24 mouse cellular contexts compared by ENCODE assay signal in the genomic region with DNA sequence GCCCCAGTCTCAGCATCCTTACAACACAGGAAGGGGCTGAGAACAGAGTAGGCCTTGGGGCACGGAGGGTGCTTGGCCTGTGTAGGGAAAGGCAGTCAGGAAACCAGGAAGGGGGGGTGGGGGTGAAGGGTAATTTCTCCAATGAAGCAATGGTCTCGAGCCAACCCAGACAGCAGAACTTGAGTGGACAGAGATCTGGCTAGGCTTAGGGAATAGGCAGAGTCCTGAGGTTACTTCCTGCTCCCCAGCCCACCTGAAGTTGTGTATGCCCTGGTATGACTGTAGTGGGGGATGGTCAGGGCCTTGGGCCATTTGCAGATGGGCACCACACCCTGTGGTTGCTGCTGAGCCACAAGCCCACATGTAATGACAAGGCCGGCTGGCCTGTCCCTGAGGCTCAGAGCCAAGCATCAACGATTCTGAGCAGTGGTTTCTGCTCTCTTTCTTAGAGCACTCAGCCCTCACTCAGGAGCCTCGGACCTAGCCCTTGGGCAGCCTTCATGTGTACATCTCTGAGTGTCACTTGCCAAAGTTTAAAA. TPM values are rescaled to one million over a fixed set of nuclear protein-coding genes. Genes with fewer than 3 reads are reported as not detected.
DNase-seq lines count a peak whose midpoint lies in the region; ATAC-seq and TF ChIP-seq lines count a peak whose summit lies in the region.
"Had no signal": no experiment of that assay in that cellular context is flagged by ENCODE, and none has a peak within 500 bp of the region (broad histone marks: within the 10 kb centered on the region; RNA-seq: fewer than 3 reads in every experiment).

No protein-coding gene starts in this region.

- no peak overlapping the region for H3K9ac ChIP-seq in midbrain, embryonic 14.5 days (replicated peaks; ENCODE audit: low read length)
- H3K9ac ChIP-seq in intestine, postnatal 0 days (ENCODE audit: low read depth, low read length): no peak overlapping the region
- H3K9ac ChIP-seq: limb, embryonic 12.5 days; liver, embryonic 15.5 days; midbrain, embryonic 13.5 days; neural tube, embryonic 15.5 days had no signal

- no peaks in the 10 kb centered on the region for H3K9me3 ChIP-seq in embryonic facial prominence, embryonic 10.5 days
- no peaks in the 10 kb centered on the region for H3K9me3 ChIP-seq in limb, embryonic 10.5 days (replicated peaks)
- H3K9me3 ChIP-seq in midbrain, embryonic 14.5 days (ENCODE audit: control insufficient read depth, low read length): no peaks in the 10 kb centered on the region
- H3K9me3 ChIP-seq in intestine, postnatal 0 days (ENCODE audit: control insufficient read depth): no peaks in the 10 kb centered on the region
- H3K9me3 ChIP-seq: limb, embryonic 12.5 days; liver, embryonic 15.5 days; midbrain, embryonic 13.5 days; neural tube, embryonic 15.5 days had no signal

- 66% methylated on average over 5 of the region's 5 CpGs for WGBS in embryonic facial prominence, embryonic 10.5 days
- 78% methylated on average over 5 of the region's 5 CpGs for WGBS in limb, embryonic 10.5 days
- WGBS in midbrain, embryonic 14.5 days: 75% methylated on average over 5 of the region's 5 CpGs
- 74% methylated on average over 5 of the region's 5 CpGs for WGBS in intestine, postnatal 0 days

- no peaks in the 10 kb centered on the region for H3K27me3 ChIP-seq in embryonic facial prominence, embryonic 10.5 days (replicated peaks; ENCODE audit: low read depth, poor library complexity, severe bottlenecking)
- no peaks in the 10 kb centered on the region for H3K27me3 ChIP-seq in limb, embryonic 10.5 days (ENCODE audit: low read depth, poor library complexity, severe bottlenecking)
- H3K27me3 ChIP-seq in midbrain, embryonic 14.5 days (ENCODE audit: control insufficient read depth, insufficient read depth, low read length): no peaks in the 10 kb centered on the region
- no peaks in the 10 kb centered on the region for H3K27me3 ChIP-seq in intestine, postnatal 0 days (replicated peaks; ENCODE audit: control insufficient read depth, insufficient read depth, low read length)
- H3K27me3 ChIP-seq: limb, embryonic 12.5 days; liver, embryonic 15.5 days; midbrain, embryonic 13.5 days; neural tube, embryonic 15.5 days had no signal

- no peak overlapping the region for H3K4me2 ChIP-seq in midbrain, embryonic 14.5 days (ENCODE audit: low read length)
- H3K4me2 ChIP-seq in intestine, postnatal 0 days (replicated peaks; ENCODE audit: low read depth): no peak overlapping the region
- H3K4me2 ChIP-seq: heart, embryonic 11.5 days; limb, embryonic 12.5 days; liver, embryonic 15.5 days; midbrain, embryonic 13.5 days; neural tube, embryonic 15.5 days had no signal

- no peak overlapping the region for H3K4me3 ChIP-seq in embryonic facial prominence, embryonic 10.5 days
- H3K4me3 ChIP-seq in limb, embryonic 10.5 days: no peak overlapping the region
- H3K4me3 ChIP-seq in midbrain, embryonic 14.5 days (replicated peaks; ENCODE audit: low read depth, low read length): no peak overlapping the region
- H3K4me3 ChIP-seq in intestine, postnatal 0 days (ENCODE audit: low read depth, low read length): no peak overlapping the region
- H3K4me3 ChIP-seq: layer of hippocampus, adult 2 months; limb, embryonic 12.5 days; liver, embryonic 15.5 days; megakaryocyte, embryonic 14.5 days; midbrain, embryonic 13.5 days; neural tube, embryonic 15.5 days had no signal

- DNase-seq in 3134 (ENCODE audit: extremely low read depth, insufficient read length, low spot score): peak; percentile 83
- no peak for DNase-seq in embryonic facial prominence, embryonic 10.5 days (ENCODE audit: low spot score)
- no peak for DNase-seq in limb, embryonic 10.5 days (ENCODE audit: low spot score)
- no peak for DNase-seq in midbrain, embryonic 14.5 days
- no peak for DNase-seq in B cell, adult 2 months
- DNase-seq: adrenal gland, postnatal 14 days; cerebellum, adult 2 months; cerebellum, postnatal 25 days; kidney, postnatal 25 days; right cerebral cortex, adult 18-20 months; thymus, adult 2 months; thymus, postnatal 4 days had no signal

- peaks cover 17% of the 10 kb centered on the region for H3K4me1 ChIP-seq in embryonic facial prominence, embryonic 10.5 days
- peaks cover 17% of the 10 kb centered on the region for H3K4me1 ChIP-seq in limb, embryonic 10.5 days
- H3K4me1 ChIP-seq in midbrain, embryonic 14.5 days (ENCODE audit: control insufficient read depth, insufficient read depth, low read length): no peaks in the 10 kb centered on the region
- no peaks in the 10 kb centered on the region for H3K4me1 ChIP-seq in intestine, postnatal 0 days (replicated peaks; ENCODE audit: control insufficient read depth, insufficient read depth, low read length)
- H3K4me1 ChIP-seq: liver, embryonic 15.5 days; megakaryocyte, embryonic 14.5 days; midbrain, embryonic 13.5 days; neural tube, embryonic 15.5 days had no signal

- H3K27ac ChIP-seq in embryonic facial prominence, embryonic 10.5 days (replicated peaks): peak overlapping the region; percentile 53
- peak overlapping the region; percentile 40; the same call in 1 of the 2 replicates for H3K27ac ChIP-seq in limb, embryonic 10.5 days
- no peak overlapping the region for H3K27ac ChIP-seq in midbrain, embryonic 14.5 days (replicated peaks; ENCODE audit: low read depth, low read length)
- no peak overlapping the region for H3K27ac ChIP-seq in intestine, postnatal 0 days (ENCODE audit: low read depth, low read length)
- H3K27ac ChIP-seq: hindbrain, postnatal 0 days; layer of hippocampus, adult 2 months; limb, embryonic 12.5 days; liver, embryonic 15.5 days; midbrain, embryonic 13.5 days; neural tube, embryonic 15.5 days had no signal

- peak; percentile 35; the same call in 1 of the 2 replicates for ATAC-seq in monocyte, adult 5-6 weeks (replicated peaks; ENCODE audit: insufficient number of reproducible peaks, low FRiP score, low TSS enrichment, poor library complexity, severe bottlenecking)
- no peak for ATAC-seq in midbrain, embryonic 14.5 days (ENCODE audit: low FRiP score, low TSS enrichment)
- no peak for ATAC-seq in intestine, postnatal 0 days
- ATAC-seq: hindbrain, postnatal 0 days; intestine, embryonic 16.5 days; lung, postnatal 0 days; midbrain, embryonic 13.5 days had no signal

- H3K36me3 ChIP-seq in embryonic facial prominence, embryonic 10.5 days (replicated peaks): no peaks in the 10 kb centered on the region
- no peaks in the 10 kb centered on the region for H3K36me3 ChIP-seq in limb, embryonic 10.5 days
- H3K36me3 ChIP-seq in midbrain, embryonic 14.5 days (ENCODE audit: control insufficient read depth, insufficient read depth, low read length): no peaks in the 10 kb centered on the region
- no peaks in the 10 kb centered on the region for H3K36me3 ChIP-seq in intestine, postnatal 0 days (ENCODE audit: control insufficient read depth, insufficient read depth)
- H3K36me3 ChIP-seq: limb, embryonic 12.5 days; liver, embryonic 15.5 days; midbrain, embryonic 13.5 days; neural tube, embryonic 15.5 days had no signal

- TF ChIP-seq CTCF in intestine, postnatal 0 days (IDR thresholded peaks at IDR 0.05; ENCODE audit: low read depth): no peak

RNA-seq across cellular contexts. Expression of a gene that starts 15.6 kb away (rescaled TPM):
- 84.1 and 89.0 TPM in 2 replicates for polyA plus RNA-seq in embryonic facial prominence, embryonic 10.5 days (2016; fragmentation: Nextera tagmentation; extraction: Ambion mirVana)
- 82.0 and 87.4 TPM in 2 replicates for polyA plus RNA-seq in limb, embryonic 10.5 days (2016; fragmentation: Nextera tagmentation; extraction: Ambion mirVana)
- total RNA-seq in monocyte, adult 5-6 weeks (2017): 24.0 to 67.4 TPM (median 25.2 TPM) in 3 replicates
- polyA plus RNA-seq in midbrain, embryonic 14.5 days (2014; fragmentation: Nextera tagmentation; extraction: Ambion mirVana): 64.8 and 65.7 TPM in 2 replicates
- 8.1 and 8.5 TPM in 2 replicates for polyA plus RNA-seq in intestine, postnatal 0 days (2015; fragmentation: Nextera tagmentation; extraction: Ambion mirVana)

Comparison
In these comparisons a context has a peak if more than half of its experiments do, and no peak if none do; other contexts are left out.
1. H3K27ac ChIP-seq: peak in embryonic facial prominence, embryonic 10.5 days (single experiment) and limb, embryonic 10.5 days (single experiment); none in midbrain, embryonic 14.5 days (single experiment) and intestine, postnatal 0 days (single experiment).